Mouse (Mus musculus) hindlimb bud, embryonic 11.5 days (tissue): ENCODE results near the gene Olfr782.
"Not testable (repeated sequence)": the region's sequence is repeated elsewhere in the genome, so short reads cannot be mapped to it uniquely, and the experiment has no call there.

Experiments used
- DNase-seq: peaks from one replicate; pipeline ENCODE4 v3.0.0-alpha.2; 2012; ENCODE audit warnings: low read depth, low spot score; ENCODE audit errors: extremely low spot score

The Olfr782 gene

DNA sequence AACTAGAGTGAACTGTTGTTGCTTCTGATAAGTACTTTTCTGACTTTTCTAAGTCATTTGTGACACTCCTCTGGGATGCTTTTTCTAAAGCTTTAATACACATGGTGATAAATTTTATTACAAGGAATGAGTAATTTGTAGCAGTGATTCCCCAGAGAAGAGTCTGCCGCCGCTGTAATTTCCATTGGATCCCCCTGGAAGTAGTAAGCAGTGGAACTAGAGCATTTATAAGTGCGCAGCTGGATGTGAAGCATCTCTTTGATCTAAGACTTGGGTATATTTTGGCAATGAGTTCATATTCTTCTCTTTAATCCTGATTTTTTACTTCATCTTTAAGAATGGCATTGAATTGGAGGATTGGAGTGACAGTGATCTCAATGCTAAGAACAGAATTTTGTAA lies at the start of gene Olfr782:
Olfr782 (plus strand) TSS at position 301 of the 400 bp plus-strand sequence.
- DNase-seq, result no peak

GRCm38 (mm10) chr10:129312973-129313372 lies 35.7 kb upstream of the Olfr782 start:
- DNase-seq, result not testable (repeated sequence)

DNA sequence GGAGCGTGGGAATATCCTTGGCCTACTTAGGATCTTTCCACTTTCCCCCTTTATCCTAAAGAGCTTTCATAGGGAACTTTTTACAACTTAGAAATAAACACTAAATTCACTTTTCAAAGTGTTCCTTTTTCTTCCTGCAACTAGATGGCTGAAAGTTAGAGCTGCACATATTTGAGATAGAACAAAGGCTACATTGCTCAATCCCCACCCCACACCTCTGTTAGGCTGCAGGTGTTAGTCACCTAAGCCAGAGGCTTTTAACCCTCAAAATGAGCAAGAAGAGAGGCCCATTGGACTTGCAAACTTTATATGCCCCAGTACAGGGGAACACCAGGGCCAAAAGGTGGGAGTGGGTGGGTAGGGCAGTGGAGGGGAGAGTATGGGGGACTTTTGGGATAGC lies 35.1 kb upstream of the Olfr782 start:
- DNase-seq, result not testable (repeated sequence)

GRCm38 (mm10) chr10:129317817-129318216 lies 30.8 kb upstream of the Olfr782 start, which contains the start of gene Olfr780:
Gene Olfr780, plus strand, starts transcription at chr10:129318117.
- no peak for DNase-seq

- no peak for DNase-seq
Measured at GRCm38 (mm10) chr10:129328554-129328953, 20.1 kb upstream of the Olfr782 start, which contains the start of gene Olfr781. Gene Olfr781, plus strand, starts transcription at chr10:129328854.

DNA sequence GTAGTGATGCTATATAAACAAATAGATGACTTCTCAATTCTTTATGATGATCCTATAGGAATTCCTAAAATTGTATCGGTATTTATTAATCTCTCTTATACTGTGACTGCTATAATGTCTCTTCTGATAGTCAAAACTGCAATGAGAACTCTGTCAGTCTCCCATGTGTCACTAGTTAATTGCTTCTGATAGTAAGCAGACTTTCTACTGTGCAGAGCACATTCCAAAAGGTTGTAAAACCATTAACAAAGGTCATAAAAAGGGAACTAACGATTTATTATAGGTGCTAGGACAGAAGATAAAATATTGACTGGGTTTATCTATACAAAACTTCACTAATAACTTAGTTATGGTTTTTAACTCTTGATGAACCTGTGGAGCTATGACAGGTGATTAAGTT lies 3.8 kb downstream of the Olfr782 start:
- not testable (repeated sequence) for DNase-seq

- not testable (repeated sequence) for DNase-seq
Measured at GRCm38 (mm10) chr10:129356496-129356895, 7.8 kb downstream of the Olfr782 start.

DNA sequence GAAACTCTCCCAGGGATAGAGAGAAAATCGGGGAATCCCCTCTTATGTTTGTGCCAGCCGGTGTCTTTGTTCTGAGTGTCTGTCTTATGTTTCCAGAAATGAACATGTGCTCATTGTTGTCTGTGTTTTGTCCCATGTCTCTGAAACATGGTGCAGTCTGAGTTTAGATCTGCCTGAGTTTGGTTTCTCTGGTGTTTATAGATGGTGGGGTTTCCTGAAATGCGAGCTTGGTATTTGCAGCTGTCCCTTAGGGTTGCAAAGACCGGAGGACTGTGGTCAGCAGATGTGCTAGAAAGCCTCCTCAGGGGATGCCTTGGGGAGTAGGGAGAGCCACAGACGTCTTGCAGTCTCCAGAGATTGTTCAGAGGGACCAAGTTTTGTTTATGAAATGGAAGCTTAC lies 8.7 kb downstream of the Olfr782 start:
- DNase-seq, result no peak

DNA sequence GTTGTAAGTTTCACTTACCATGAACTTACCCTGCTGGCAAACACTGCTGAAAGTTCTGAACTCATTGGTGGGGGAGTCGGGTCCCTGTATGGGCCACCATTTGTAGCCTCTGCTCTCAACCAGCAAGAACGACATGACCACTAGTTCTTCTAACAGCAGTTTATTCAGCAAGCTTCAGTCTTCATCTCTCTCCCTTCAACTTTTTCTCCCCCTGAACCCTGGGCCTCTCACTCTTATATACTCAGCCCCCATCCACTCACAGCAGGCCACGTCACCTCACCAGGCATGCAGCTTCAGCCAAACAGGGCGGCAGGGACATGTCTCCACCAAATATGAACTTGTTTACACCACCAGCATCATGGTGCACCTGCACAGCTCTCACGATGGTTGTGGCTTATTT lies 25.4 kb downstream of the Olfr782 start:
- DNase-seq, result not testable (repeated sequence)

GRCm38 (mm10) chr10:129383783-129384182 lies 35.1 kb downstream of the Olfr782 start, which contains the start of gene Olfr784:
Gene Olfr784, plus strand, starts transcription at chr10:129384083.
- no peak for DNase-seq

GRCm38 (mm10) chr10:129400892-129401291 lies 52.2 kb downstream of the Olfr782 start:
- no peak for DNase-seq
